In genomic region chr4:95463082-95463825, GRCm38 (mm10) we compare ENCODE assay signal across 19 mouse cellular contexts.
DNase-seq lines count a peak whose midpoint lies in the region; ATAC-seq and TF ChIP-seq lines count a peak whose summit lies in the region.
"Had no signal": no experiment of that assay in that cellular context is flagged by ENCODE, and none has a peak within 500 bp of the region (broad histone marks: within the 10 kb centered on the region; RNA-seq: fewer than 3 reads in every experiment).

No protein-coding gene starts in this region.

- no peaks in the 10 kb centered on the region for H3K9me3 ChIP-seq in heart, embryonic 11.5 days (replicated peaks; ENCODE audit: control insufficient read depth, low read length)
- H3K9me3 ChIP-seq in kidney, embryonic 14.5 days (ENCODE audit: control insufficient read depth, low read length): no peaks in the 10 kb centered on the region
- no peaks in the 10 kb centered on the region for H3K9me3 ChIP-seq in forebrain, embryonic 13.5 days (replicated peaks)
- H3K9me3 ChIP-seq: embryonic facial prominence, embryonic 10.5 days; heart, embryonic 13.5 days; limb, embryonic 13.5 days had no signal

- H3K9ac ChIP-seq in heart, embryonic 11.5 days (ENCODE audit: low read depth, low read length): no peak overlapping the region
- H3K9ac ChIP-seq in kidney, embryonic 14.5 days (ENCODE audit: low read depth, low read length): no peak overlapping the region
- H3K9ac ChIP-seq in forebrain, embryonic 13.5 days: no peak overlapping the region
- H3K9ac ChIP-seq: heart, embryonic 13.5 days; limb, embryonic 13.5 days had no signal

- no peaks in the 10 kb centered on the region for H3K4me1 ChIP-seq in heart, embryonic 11.5 days (ENCODE audit: control insufficient read depth, insufficient read depth, low read length)
- no peaks in the 10 kb centered on the region for H3K4me1 ChIP-seq in kidney, embryonic 14.5 days (ENCODE audit: control insufficient read depth, insufficient read depth, low read length)
- peaks cover 6% of the 10 kb centered on the region; the same call in 1 of the 2 replicates for H3K4me1 ChIP-seq in forebrain, embryonic 13.5 days
- H3K4me1 ChIP-seq: limb, embryonic 13.5 days had no signal

- no peak for TF ChIP-seq CTCF in gastrocnemius, adult 2 months (IDR thresholded peaks at IDR 0.05)

- H3K36me3 ChIP-seq in heart, embryonic 11.5 days (ENCODE audit: control insufficient read depth, insufficient read depth, low read length): no peaks in the 10 kb centered on the region
- no peaks in the 10 kb centered on the region for H3K36me3 ChIP-seq in kidney, embryonic 14.5 days (ENCODE audit: control insufficient read depth, insufficient read depth, low read length)
- no peaks in the 10 kb centered on the region for H3K36me3 ChIP-seq in forebrain, embryonic 13.5 days (ENCODE audit: poor library complexity, severe bottlenecking)
- H3K36me3 ChIP-seq: embryonic facial prominence, embryonic 10.5 days; heart, embryonic 13.5 days; limb, embryonic 13.5 days had no signal

- intact Hi-C loops in gastrocnemius, adult 2 months (cut with DNase I): no loop called here
- intact Hi-C loops in heart, postnatal 14 days (cut with DNase I): no loop called here

- no peak overlapping the region for H3K27ac ChIP-seq in heart, embryonic 11.5 days (ENCODE audit: low read depth, low read length)
- H3K27ac ChIP-seq in gastrocnemius, adult 2 months: peak overlapping the region; percentile 64
- H3K27ac ChIP-seq in kidney, embryonic 14.5 days (ENCODE audit: low read depth, low read length): no peak overlapping the region
- no peak overlapping the region for H3K27ac ChIP-seq in forebrain, embryonic 13.5 days
- H3K27ac ChIP-seq: embryonic facial prominence, embryonic 10.5 days; heart, embryonic 13.5 days; limb, embryonic 13.5 days; macrophage had no signal

- no peaks in the 10 kb centered on the region for H3K27me3 ChIP-seq in heart, embryonic 11.5 days (ENCODE audit: control insufficient read depth, insufficient read depth, low read length)
- H3K27me3 ChIP-seq in kidney, embryonic 14.5 days (ENCODE audit: control insufficient read depth, insufficient read depth, low read length): no peaks in the 10 kb centered on the region
- no peaks in the 10 kb centered on the region for H3K27me3 ChIP-seq in forebrain, embryonic 13.5 days
- H3K27me3 ChIP-seq: heart, embryonic 13.5 days; limb, embryonic 13.5 days had no signal

- no peak overlapping the region for H3K4me2 ChIP-seq in heart, embryonic 11.5 days
- no peak overlapping the region for H3K4me2 ChIP-seq in kidney, embryonic 14.5 days (replicated peaks; ENCODE audit: low read depth, low read length)
- no peak overlapping the region for H3K4me2 ChIP-seq in forebrain, embryonic 13.5 days
- H3K4me2 ChIP-seq: heart, embryonic 13.5 days; limb, embryonic 13.5 days had no signal

- WGBS in heart, embryonic 11.5 days (ENCODE audit: insufficient replicate concordance): 71% methylated on average over 8 of the region's 8 CpGs
- WGBS in kidney, embryonic 14.5 days: 78% methylated on average over 8 of the region's 8 CpGs
- 84% methylated on average over 8 of the region's 8 CpGs for WGBS in forebrain, embryonic 13.5 days

- no peak overlapping the region for H3K4me3 ChIP-seq in heart, embryonic 11.5 days (ENCODE audit: low read depth, low read length)
- no peak overlapping the region for H3K4me3 ChIP-seq in gastrocnemius, adult 2 months
- H3K4me3 ChIP-seq in kidney, embryonic 14.5 days (ENCODE audit: low read length): no peak overlapping the region
- H3K4me3 ChIP-seq in forebrain, embryonic 13.5 days: no peak overlapping the region
- H3K4me3 ChIP-seq: embryonic facial prominence, embryonic 10.5 days; erythroblast, embryonic 14.5 days; heart, embryonic 13.5 days; limb, embryonic 13.5 days had no signal

- no peak for ATAC-seq in heart, embryonic 11.5 days (replicated peaks; ENCODE audit: insufficient number of reproducible peaks, low FRiP score, low TSS enrichment)
- ATAC-seq in kidney, embryonic 14.5 days (ENCODE audit: low FRiP score, low TSS enrichment): no peak
- ATAC-seq in forebrain, embryonic 13.5 days: no peak
- ATAC-seq: hindbrain, embryonic 16.5 days had no signal

- peak; percentile 45 to 74 for DNase-seq in heart, adult 18-20 months
- peak; percentile 36 for DNase-seq in adrenal gland, adult 8-10 months
- DNase-seq in gastrocnemius, adult 2 months: peak; percentile 75
- DNase-seq in heart, postnatal 14 days: peak; percentile 29 to 40
- no peak for DNase-seq in testis, postnatal 14 days (ENCODE audit: low spot score)
- DNase-seq: cerebellum, adult 11 months; cerebellum, postnatal 36 days; kidney, adult 2 months; midbrain, embryonic 14.5 days; thymus, adult 18-20 months had no signal
